Mouse (Mus musculus) kidney, adult 2 months (tissue): Measurements from ENCODE around the gene Rhobtb1. TPM values are rescaled to one million over a fixed set of nuclear protein-coding genes. Genes with fewer than 3 reads are reported as not detected.
A peak's percentile ranks its signal among the peaks of the same experiment; 100 is the strongest.

Experiments
- DNase-seq: peaks from one replicate; pipeline ENCODE4 v3.0.0; 2021
- H3K27ac ChIP-seq: fragments of 200-500 bp; 2 replicates; pipeline ENCODE4 v1.5.1; 2012; ENCODE audit warnings: low read depth, low read length, control low read depth, inconsistent platforms; ENCODE audit not compliant: insufficient read depth
- H3K27me3 ChIP-seq: fragments of 200-500 bp; replicated peaks from 2 replicates; pipeline ENCODE4 v1.6.1; 2012; ENCODE audit warnings: mild to moderate bottlenecking, moderate library complexity, low read length, inconsistent platforms; ENCODE audit not compliant: control insufficient read depth, insufficient read depth
- H3K36me3 ChIP-seq: fragments of 200-500 bp; 2 replicates; pipeline ENCODE4 v1.6.1; 2012; ENCODE audit warnings: mild to moderate bottlenecking, moderate library complexity, low read length, inconsistent platforms; ENCODE audit not compliant: control insufficient read depth, insufficient read depth
- H3K4me1 ChIP-seq: fragments of 200-500 bp; 2 replicates; pipeline ENCODE4 v1.6.1; 2011; ENCODE audit warnings: low read length; ENCODE audit not compliant: control insufficient read depth, insufficient read depth
- H3K4me3 ChIP-seq: fragments of 200-500 bp; 2 replicates; pipeline ENCODE4 v1.5.1; 2011; ENCODE audit warnings: mild to moderate bottlenecking, low read depth, low read length, control low read depth; ENCODE audit not compliant: insufficient read depth
- CTCF ChIP-seq: fragments of 200-500 bp; conservative IDR thresholded peaks from 2 replicates; pipeline ENCODE4 v1.5.1; 2011; ENCODE audit warnings: low read depth, mild to moderate bottlenecking, control low read depth, low read length, moderate library complexity, mixed read lengths; ENCODE audit not compliant: insufficient read depth, insufficient read length
- POLR2A ChIP-seq: fragments of 200-500 bp; IDR thresholded peaks from one replicate; pipeline ENCODE4 v1.6.1; 2011; ENCODE audit warnings: low read depth, low read length, control low read depth
- WGBS: fragments of 180-500 bp; shearing (Covaris S2); methylation state at CpG from one replicate; pipeline ENCODE4 v1.1.7; 2018; 5-methylcytosine and 5-hydroxymethylcytosine counted together
- polyA plus RNA-seq: library from polyadenylated mRNA; depleted of rRNA; stranded (reverse); fragments of >200 nt; gene quantifications from 2 replicates; pipeline ENCODE4 v1.2.3, GENCODE M21; 2012; rRNA removed

Gene Rhobtb1
- 17.0 and 20.6 TPM in 2 replicates for polyA plus RNA-seq

- Histone ChIP-seq H3K27me3 (no peaks in the 10 kb centered on the region), H3K4me1 (peaks cover 13% of the 10 kb centered on the region; the same call in 1 of the 2 replicates), H3K36me3 (no peaks in the 10 kb centered on the region), H3K27ac (peak within 1 kb of the TSS; percentile 82), H3K4me3 (peak within 1 kb of the TSS; percentile 31)
- DNase-seq = peak; percentile 70
- TF ChIP-seq CTCF = peak; percentile 13; the same call in 1 of the 2 replicates
- no peak for TF ChIP-seq POLR2A
- WGBS = 37% methylated on average over 20 of the region's 20 CpGs
Observed at GRCm38 (mm10) chr10:69151045-69151444, at the start of gene Rhobtb1. Rhobtb1 (plus strand) TSS chr10:69151434.

- Histone ChIP-seq H3K27ac (no peak overlapping the region), H3K27me3 (no peaks in the 10 kb centered on the region), H3K4me3 (no peak overlapping the region), H3K4me1 (no peaks in the 10 kb centered on the region), H3K36me3 (no peaks in the 10 kb centered on the region)
- peak; percentile 70 for DNase-seq
- TF ChIP-seq CTCF = peak; percentile 65
- TF ChIP-seq POLR2A = no peak
- WGBS = 81% methylated on average over 4 of the region's 4 CpGs
Observed at GRCm38 (mm10) chr10:69101988-69102387, 49.2 kb upstream of the Rhobtb1 start.

- 66% methylated on average over 12 of the region's 12 CpGs for WGBS
- peak; percentile 33 for DNase-seq
- no peak overlapping the region for H3K4me3 ChIP-seq
- no peak for TF ChIP-seq POLR2A
- TF ChIP-seq CTCF = no peak
- H3K27me3 ChIP-seq = no peaks in the 10 kb centered on the region
- no peak overlapping the region for H3K27ac ChIP-seq
- no peaks in the 10 kb centered on the region for H3K4me1 ChIP-seq
- H3K36me3 ChIP-seq = no peaks in the 10 kb centered on the region
Observed at GRCm38 (mm10) chr10:69104143-69104882, 46.9 kb upstream of the Rhobtb1 start.

- no peaks in the 10 kb centered on the region for H3K36me3 ChIP-seq
- DNase-seq = no peak
- 81% methylated on average over 9 of the region's 9 CpGs for WGBS
- no peak overlapping the region for H3K27ac ChIP-seq
- H3K4me1 ChIP-seq = no peaks in the 10 kb centered on the region
- no peaks in the 10 kb centered on the region for H3K27me3 ChIP-seq
- no peak for TF ChIP-seq POLR2A
- no peak for TF ChIP-seq CTCF
- H3K4me3 ChIP-seq = no peak overlapping the region
Observed at GRCm38 (mm10) chr10:69104883-69105225, 46.4 kb upstream of the Rhobtb1 start.

GRCm38 (mm10) chr10:69106796-69107195 is 44.4 kb upstream of the Rhobtb1 start:
- Histone ChIP-seq H3K27ac (no peak overlapping the region), H3K4me1 (no peaks in the 10 kb centered on the region), H3K4me3 (no peak overlapping the region), H3K27me3 (no peaks in the 10 kb centered on the region), H3K36me3 (no peaks in the 10 kb centered on the region)
- no peak for TF ChIP-seq CTCF
- TF ChIP-seq POLR2A = no peak
- WGBS = 49% methylated on average over 1 of the region's 1 CpGs
- no peak for DNase-seq

- H3K36me3 ChIP-seq = no peaks in the 10 kb centered on the region
- no peak overlapping the region for H3K27ac ChIP-seq
- WGBS = 18% methylated on average over 8 of the region's 8 CpGs
- TF ChIP-seq POLR2A (no peak), CTCF (no peak)
- no peaks in the 10 kb centered on the region for H3K27me3 ChIP-seq
- peak; percentile 30 for DNase-seq
- H3K4me3 ChIP-seq = no peak overlapping the region
- H3K4me1 ChIP-seq = no peaks in the 10 kb centered on the region
Observed at GRCm38 (mm10) chr10:69107253-69107652, 44.0 kb upstream of the Rhobtb1 start.

GRCm38 (mm10) chr10:69114384-69114783 is 36.9 kb upstream of the Rhobtb1 start:
- no peak overlapping the region for H3K27ac ChIP-seq
- DNase-seq = peak; percentile 39
- no peak overlapping the region for H3K4me3 ChIP-seq
- no peaks in the 10 kb centered on the region for H3K4me1 ChIP-seq
- H3K36me3 ChIP-seq = no peaks in the 10 kb centered on the region
- H3K27me3 ChIP-seq = no peaks in the 10 kb centered on the region
- TF ChIP-seq CTCF = peak; percentile 47; the same call in 1 of the 2 replicates
- no peak for TF ChIP-seq POLR2A
